ENCODE assay signal across 9 mouse cellular contexts in the genomic region with DNA sequence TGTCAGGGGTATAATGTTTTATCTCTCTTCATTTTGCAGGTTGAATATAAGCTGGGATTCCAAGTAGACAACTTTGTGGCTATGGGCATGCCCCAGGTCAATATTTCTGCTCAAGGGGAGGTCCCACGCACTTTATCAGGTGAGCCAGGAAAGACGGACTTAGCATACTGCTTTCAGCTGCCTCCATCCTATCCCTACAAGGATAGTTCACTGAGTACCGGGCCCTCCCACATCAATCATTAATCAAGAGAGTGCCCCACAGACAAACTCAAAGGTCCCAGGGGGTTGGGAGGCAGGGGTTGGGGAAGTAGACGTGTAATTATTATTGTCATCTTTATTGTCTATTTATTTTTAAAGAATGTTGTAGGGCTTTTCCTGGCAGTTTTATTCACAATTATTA.
"Had no signal": no experiment of that assay in that cellular context is flagged by ENCODE, and none has a peak within 500 bp of the region (broad histone marks: within the 10 kb centered on the region; RNA-seq: fewer than 3 reads in every experiment).

No protein-coding gene starts in this region.

- H3K27me3 ChIP-seq: limb, embryonic 12.5 days; midbrain, embryonic 15.5 days; neural tube, embryonic 12.5 days had no signal

- H3K4me2 ChIP-seq: limb, embryonic 12.5 days; lung, embryonic 14.5 days; midbrain, embryonic 11.5 days; midbrain, embryonic 15.5 days; neural tube, embryonic 12.5 days had no signal

- H3K27ac ChIP-seq: kidney, postnatal 0 days; limb, embryonic 12.5 days; macrophage; midbrain, embryonic 15.5 days; neural tube, embryonic 12.5 days; stomach, postnatal 0 days had no signal

- H3K9me3 ChIP-seq: limb, embryonic 12.5 days; megakaryocyte, embryonic 14.5 days; midbrain, embryonic 15.5 days; neural tube, embryonic 12.5 days had no signal

- H3K4me3 ChIP-seq: limb, embryonic 12.5 days; megakaryocyte, embryonic 14.5 days; midbrain, embryonic 15.5 days; neural tube, embryonic 12.5 days had no signal

- H3K9ac ChIP-seq: limb, embryonic 12.5 days; lung, embryonic 14.5 days; midbrain, embryonic 15.5 days; neural tube, embryonic 12.5 days had no signal
